Mouse (Mus musculus): ENCODE data around the gene Slc12a6. TPM values are rescaled to one million over a fixed set of nuclear protein-coding genes. Genes with fewer than 3 reads are reported as not detected.

The Slc12a6 gene
- polyA plus RNA-seq, 1 experiment: 110 TPM

GRCm38 (mm10) chr2:112239935-112240721 is 25.5 kb upstream of the Slc12a6 start:
- TF ChIP-seq CTCF (IDR thresholded peaks at IDR 0.05; ENCODE audit: low read depth, low read length): no peak
- TF ChIP-seq POLR2A (IDR thresholded peaks at IDR 0.05; ENCODE audit: borderline replicate concordance, low read depth, low read length): no peak
- Histone ChIP-seq H3K4me3 (ENCODE audit: insufficient read depth, low read length) (peak overlapping the region; percentile 97), H3K4me1 (ENCODE audit: control insufficient read depth, insufficient read depth, low read length) (peaks cover 10% of the 10 kb centered on the region), H3K27ac (ENCODE audit: insufficient read depth, low read depth, low read length) (no peak overlapping the region)

GRCm38 (mm10) chr2:112241787-112242186 is 23.8 kb upstream of the Slc12a6 start:
- Histone ChIP-seq H3K27ac (ENCODE audit: insufficient read depth, low read depth, low read length) (no peak overlapping the region), H3K4me1 (ENCODE audit: control insufficient read depth, insufficient read depth, low read length) (peaks cover 10% of the 10 kb centered on the region), H3K4me3 (ENCODE audit: insufficient read depth, low read length) (no peak overlapping the region)
- TF ChIP-seq POLR2A (IDR thresholded peaks at IDR 0.05; ENCODE audit: borderline replicate concordance, low read depth, low read length) (no peak), CTCF (IDR thresholded peaks at IDR 0.05; ENCODE audit: low read depth, low read length) (no peak)

- H3K4me1 ChIP-seq (ENCODE audit: control insufficient read depth, insufficient read depth, low read length): 0 out of 2 replicates have a peak, but pooled peaks cover 3% of the 10 kb centered on the region
- TF ChIP-seq CTCF (IDR thresholded peaks at IDR 0.05; ENCODE audit: low read depth, low read length): no peak
- no peak for TF ChIP-seq POLR2A (IDR thresholded peaks at IDR 0.05; ENCODE audit: borderline replicate concordance, low read depth, low read length)
- no peak overlapping the region for H3K4me3 ChIP-seq (ENCODE audit: insufficient read depth, low read length)
- H3K27ac ChIP-seq (ENCODE audit: insufficient read depth, low read depth, low read length): no peak overlapping the region
Measured at GRCm38 (mm10) chr2:112245307-112245706, 20.3 kb upstream of the Slc12a6 start.

- Histone ChIP-seq H3K4me3 (ENCODE audit: insufficient read depth, low read length) (no peak overlapping the region), H3K27ac (ENCODE audit: insufficient read depth, low read depth, low read length) (no peak overlapping the region), H3K4me1 (ENCODE audit: control insufficient read depth, insufficient read depth, low read length) (no peaks in the 10 kb centered on the region)
- TF ChIP-seq CTCF (IDR thresholded peaks at IDR 0.05; ENCODE audit: low read depth, low read length) (no peak), POLR2A (IDR thresholded peaks at IDR 0.05; ENCODE audit: borderline replicate concordance, low read depth, low read length) (no peak)
Measured at GRCm38 (mm10) chr2:112246193-112246592, 19.4 kb upstream of the Slc12a6 start.

- TF ChIP-seq CTCF (IDR thresholded peaks at IDR 0.05; ENCODE audit: low read depth, low read length): no peak
- TF ChIP-seq POLR2A (IDR thresholded peaks at IDR 0.05; ENCODE audit: borderline replicate concordance, low read depth, low read length): no peak
- Histone ChIP-seq H3K4me3 (ENCODE audit: insufficient read depth, low read length) (no peak overlapping the region), H3K4me1 (ENCODE audit: control insufficient read depth, insufficient read depth, low read length) (no peaks in the 10 kb centered on the region), H3K27ac (ENCODE audit: insufficient read depth, low read depth, low read length) (no peak overlapping the region)
Measured at GRCm38 (mm10) chr2:112247323-112247722, 18.3 kb upstream of the Slc12a6 start.

GRCm38 (mm10) chr2:112249780-112250453 is 15.7 kb upstream of the Slc12a6 start:
- TF ChIP-seq POLR2A (IDR thresholded peaks at IDR 0.05; ENCODE audit: borderline replicate concordance, low read depth, low read length) (no peak), CTCF (IDR thresholded peaks at IDR 0.05; ENCODE audit: low read depth, low read length) (no peak)
- Histone ChIP-seq H3K4me3 (ENCODE audit: insufficient read depth, low read length) (no peak overlapping the region), H3K4me1 (ENCODE audit: control insufficient read depth, insufficient read depth, low read length) (peaks cover 8% of the 10 kb centered on the region), H3K27ac (ENCODE audit: insufficient read depth, low read depth, low read length) (no peak overlapping the region)

GRCm38 (mm10) chr2:112254675-112255515 is 10.7 kb upstream of the Slc12a6 start:
- H3K27ac ChIP-seq (ENCODE audit: insufficient read depth, low read depth, low read length): no peak overlapping the region
- TF ChIP-seq POLR2A (IDR thresholded peaks at IDR 0.05; ENCODE audit: borderline replicate concordance, low read depth, low read length) (no peak), CTCF (IDR thresholded peaks at IDR 0.05; ENCODE audit: low read depth, low read length) (no peak)

GRCm38 (mm10) chr2:112259241-112259962 is 6.2 kb upstream of the Slc12a6 start, which contains the start of gene Nutm1:
TSS of gene Nutm1 (minus strand) at chr2:112259291.
- peaks cover 38% of the 10 kb centered on the region for H3K4me1 ChIP-seq (ENCODE audit: control insufficient read depth, insufficient read depth, low read length)
- H3K4me3 ChIP-seq (ENCODE audit: insufficient read depth, low read length): no peak within 1 kb of the TSS
- peak; percentile 24; the same call in 1 of the 2 replicates for TF ChIP-seq CTCF (IDR thresholded peaks at IDR 0.05; ENCODE audit: low read depth, low read length)
- no peak for TF ChIP-seq POLR2A (IDR thresholded peaks at IDR 0.05; ENCODE audit: borderline replicate concordance, low read depth, low read length)
- no peak within 1 kb of the TSS for H3K27ac ChIP-seq (ENCODE audit: insufficient read depth, low read depth, low read length)

More at GRCm38 (mm10) chr2:112254675-112255515, 10.7 kb upstream of the Slc12a6 start:
- Histone ChIP-seq H3K4me3 (ENCODE audit: insufficient read depth, low read length) (no peak overlapping the region), H3K4me1 (ENCODE audit: control insufficient read depth, insufficient read depth, low read length) (peaks cover 33% of the 10 kb centered on the region)

Measured in bone marrow macrophage, adult 2 months (primary cell).